Mouse (Mus musculus): Measurements from ENCODE around the gene Srsf10. TPM values are rescaled to one million over a fixed set of nuclear protein-coding genes. Genes with fewer than 3 reads are reported as not detected.

Srsf10 gene
- total RNA-seq, 2 experiments from 2014 or later = 83.8 to 87.8 TPM

DNA sequence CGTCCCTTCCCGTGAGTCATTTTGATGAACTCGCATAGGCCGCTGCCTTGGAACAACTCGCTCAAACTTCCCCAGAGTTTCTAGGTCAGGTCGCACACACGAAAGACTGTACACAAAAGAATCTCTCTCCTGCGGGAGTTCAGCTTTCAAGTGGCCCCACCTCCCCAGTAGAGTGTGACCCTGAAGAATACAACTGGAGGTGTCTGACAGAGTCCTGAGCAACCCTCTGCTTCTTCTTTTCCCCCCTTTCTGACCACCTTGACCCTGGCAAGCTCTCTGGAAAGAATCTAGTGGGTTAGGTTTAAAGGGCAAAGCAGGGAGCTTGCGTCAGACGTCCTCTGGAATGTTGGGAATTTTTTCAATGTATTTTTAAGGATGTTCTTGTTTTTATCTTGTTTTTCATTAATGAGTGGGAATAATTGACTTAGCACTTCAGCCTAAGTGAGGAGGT lies 27.9 kb downstream of the Srsf10 start:
- no peak for DNase-seq (ENCODE audit: low spot score in 2 of 2)

DNA sequence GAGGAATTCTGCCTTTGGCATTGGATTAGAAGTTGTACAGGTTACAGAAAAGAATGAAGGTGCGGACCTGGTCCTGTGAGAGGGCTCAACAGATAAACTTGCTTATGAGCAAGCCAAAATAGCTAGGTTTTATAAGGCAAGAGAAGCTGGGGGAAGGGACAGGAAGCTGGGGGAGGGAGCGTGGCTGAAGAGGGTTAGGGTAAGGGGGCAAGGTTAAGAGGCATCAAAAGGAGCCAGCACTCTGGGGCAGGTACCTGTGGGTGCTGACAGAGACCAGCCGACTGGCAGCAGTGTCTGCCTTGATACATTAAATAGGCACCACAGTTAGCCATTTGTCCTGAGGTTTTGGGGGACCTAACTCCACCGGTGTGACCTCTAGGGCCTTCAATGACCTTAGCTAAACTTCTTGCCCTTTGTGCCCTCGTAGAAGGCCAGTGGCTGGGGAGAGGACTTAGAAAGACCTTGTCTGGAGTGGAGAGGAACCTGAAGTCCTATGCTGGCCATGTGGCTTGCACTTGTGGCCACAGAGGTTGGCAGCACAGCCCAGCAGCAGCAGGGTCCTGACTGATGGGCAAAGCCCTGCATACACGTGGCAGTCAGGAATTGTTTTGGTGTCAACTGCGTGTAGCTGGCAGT lies 28.5 kb downstream of the Srsf10 start:
- no peak for DNase-seq (ENCODE audit: low spot score in 2 of 2)

DNA sequence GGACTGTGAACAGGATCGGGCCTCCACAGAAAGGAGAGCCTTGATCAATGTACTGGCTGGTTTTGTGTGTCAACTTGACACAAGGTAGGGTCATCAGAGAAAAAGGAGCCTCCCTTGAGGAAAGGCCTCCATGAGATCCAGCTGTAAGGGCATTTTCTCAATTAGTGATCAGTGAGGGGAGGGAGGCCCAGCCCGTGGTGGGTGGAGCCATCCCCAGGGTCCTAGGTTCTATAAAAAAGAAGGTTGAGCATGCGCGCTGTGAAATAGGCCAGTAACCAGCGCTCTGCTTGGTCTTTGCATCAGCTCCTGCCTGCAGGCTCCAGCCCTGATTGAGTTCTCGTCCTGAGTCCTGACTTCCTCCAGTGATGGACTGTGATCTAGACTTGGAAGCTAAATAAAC lies 29.0 kb downstream of the Srsf10 start:
- DNase-seq (ENCODE audit: low spot score in 2 of 2) = no peak

DNA sequence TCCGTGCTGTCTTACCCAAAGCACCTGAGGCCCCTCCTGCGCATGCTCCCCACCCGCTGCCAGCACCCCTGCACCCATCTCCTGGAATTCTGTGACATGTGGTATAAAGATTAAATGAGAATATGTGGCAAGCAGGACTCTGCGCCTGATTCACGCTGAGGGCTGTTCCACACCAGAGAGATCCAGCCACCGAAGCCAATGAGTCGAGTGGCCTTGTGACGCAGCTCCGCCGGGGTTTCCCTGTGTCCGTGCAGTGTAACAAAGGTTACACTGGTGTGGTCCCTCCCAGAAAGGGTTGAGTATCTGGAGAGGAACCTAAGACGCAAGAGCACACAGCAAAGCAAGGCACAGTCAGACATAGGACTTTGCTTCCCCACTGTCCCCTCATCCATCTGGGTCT lies 30.1 kb downstream of the Srsf10 start:
- no peak for DNase-seq (ENCODE audit: low spot score in 2 of 2)

DNA sequence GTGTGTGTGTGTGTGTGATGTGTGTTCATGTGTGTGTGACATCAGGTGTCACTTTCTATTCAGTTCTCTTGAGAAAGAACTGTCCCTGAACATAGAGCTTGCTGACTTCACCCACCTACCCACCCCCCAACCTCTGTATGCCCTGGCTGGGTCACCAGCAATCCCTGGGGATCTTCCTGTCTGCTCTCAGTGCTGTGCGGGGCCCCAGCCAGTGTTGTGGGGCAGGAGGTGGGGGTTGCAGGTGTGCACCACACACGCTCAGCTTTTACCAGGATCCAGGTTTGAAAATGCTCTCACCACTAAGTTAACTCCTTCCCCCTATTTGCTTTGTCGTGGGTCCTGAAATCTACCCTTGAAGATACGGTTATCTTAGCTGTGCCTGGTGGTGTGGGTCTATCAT lies 30.6 kb downstream of the Srsf10 start:
- no peak for DNase-seq (ENCODE audit: low spot score in 2 of 2)

DNA sequence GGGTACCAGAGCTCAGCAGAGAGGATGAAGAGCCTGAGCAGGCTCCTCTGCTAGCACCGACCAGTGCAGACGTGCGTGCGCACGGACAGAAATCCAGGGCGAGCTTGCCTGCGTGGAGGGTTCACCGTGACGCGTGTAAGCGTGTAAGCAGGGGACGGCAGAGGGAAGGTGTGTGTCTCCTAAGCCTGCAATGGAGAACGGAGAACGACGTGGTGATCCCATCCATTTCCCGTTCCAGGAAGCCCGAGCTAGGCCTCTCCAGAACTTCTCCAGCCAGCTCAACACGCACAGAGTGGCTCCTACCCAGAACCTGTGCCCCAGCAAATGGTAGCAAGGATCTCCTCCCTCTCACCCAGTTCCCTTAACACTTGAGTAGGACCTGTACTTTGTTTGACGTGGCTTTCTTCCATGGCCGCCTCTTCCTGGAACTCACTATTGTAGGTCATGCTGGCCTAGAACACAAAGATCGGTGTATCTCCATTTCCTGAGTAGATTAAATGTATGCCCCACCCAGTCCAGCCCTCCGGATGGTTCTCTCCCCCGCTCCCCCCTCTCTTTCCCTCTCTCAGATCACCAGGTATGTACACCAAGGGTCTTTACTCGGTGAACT lies 33.0 kb downstream of the Srsf10 start:
- DNase-seq (ENCODE audit: low spot score in 2 of 2) = no peak

DNA sequence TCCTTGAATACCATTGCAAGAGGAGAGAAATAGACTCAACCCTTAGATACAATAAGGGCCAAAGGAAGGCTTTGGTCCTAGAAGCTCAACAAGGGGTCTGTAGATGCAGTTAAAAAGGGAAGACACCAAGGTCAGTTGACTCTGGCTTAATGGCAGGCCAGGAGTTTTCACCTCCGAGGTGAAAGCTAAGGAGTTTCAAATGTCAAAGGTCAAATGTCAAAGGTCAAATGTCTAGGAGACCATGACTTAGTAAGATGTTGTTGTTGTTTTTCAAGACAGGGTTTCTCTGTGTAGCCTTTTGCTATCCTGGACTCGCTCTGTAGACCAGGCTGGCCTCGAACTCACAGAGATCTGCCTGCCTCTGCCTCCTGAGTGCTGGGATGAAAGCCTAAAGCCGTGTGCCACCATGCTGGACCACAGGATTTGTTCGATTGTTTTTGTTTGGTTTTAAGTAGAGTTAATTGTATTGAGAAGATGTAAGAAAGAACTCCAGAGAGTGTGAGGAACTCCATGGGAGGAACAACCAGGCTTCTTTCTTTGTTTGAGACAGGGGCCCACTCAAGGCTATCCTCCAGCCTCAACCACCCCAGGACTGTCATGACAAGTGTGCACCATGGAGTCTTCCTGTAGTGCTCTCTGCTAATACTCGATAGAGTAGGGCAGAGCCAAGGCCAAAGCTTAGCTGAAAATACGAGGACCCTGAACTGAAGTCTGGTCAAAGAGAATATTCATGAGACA lies 33.8 kb downstream of the Srsf10 start:
- DNase-seq (ENCODE audit: low spot score in 2 of 2) = no peak

DNA sequence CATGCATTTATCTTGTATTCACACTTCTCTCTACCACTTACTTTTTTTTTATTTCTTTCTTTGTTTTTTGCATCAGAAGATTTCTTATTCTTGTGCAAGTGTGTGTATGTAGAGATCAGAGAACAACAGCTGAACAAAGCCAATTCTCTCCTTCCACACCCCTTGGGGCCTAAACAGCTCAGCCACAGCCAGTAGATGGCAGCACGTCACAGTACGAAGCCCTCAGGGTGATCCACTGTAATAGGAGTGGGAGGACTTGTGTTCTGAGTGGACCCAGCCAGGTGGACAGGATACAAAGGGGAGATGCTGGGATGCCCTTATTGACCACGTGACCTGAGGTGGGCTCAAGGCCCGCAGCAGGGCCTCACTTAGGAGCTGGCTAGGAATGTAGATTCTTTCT lies 34.3 kb downstream of the Srsf10 start:
- DNase-seq (ENCODE audit: low spot score in 2 of 2) = peak; percentile 46 to 78

DNA sequence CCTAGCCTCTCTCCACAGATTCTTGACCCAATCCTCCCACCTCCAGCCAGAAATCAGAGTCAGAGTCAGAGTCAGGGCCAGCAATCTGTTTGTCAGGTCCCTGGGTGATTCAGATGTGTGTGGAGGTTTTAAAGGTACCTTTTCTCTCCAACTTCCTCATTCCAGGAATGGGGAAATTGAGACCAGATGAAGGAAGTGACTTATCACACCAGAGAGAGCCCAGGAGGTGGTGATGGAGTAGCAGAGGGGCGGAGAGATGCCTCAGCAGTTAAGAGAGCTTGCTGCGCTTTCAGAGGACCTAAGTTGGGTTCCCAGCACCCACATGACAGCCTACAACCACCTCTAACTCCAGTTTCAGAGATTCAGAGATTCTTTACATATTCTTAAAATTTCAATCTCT lies 36.0 kb downstream of the Srsf10 start:
- DNase-seq (ENCODE audit: low spot score in 2 of 2) = no peak

DNA sequence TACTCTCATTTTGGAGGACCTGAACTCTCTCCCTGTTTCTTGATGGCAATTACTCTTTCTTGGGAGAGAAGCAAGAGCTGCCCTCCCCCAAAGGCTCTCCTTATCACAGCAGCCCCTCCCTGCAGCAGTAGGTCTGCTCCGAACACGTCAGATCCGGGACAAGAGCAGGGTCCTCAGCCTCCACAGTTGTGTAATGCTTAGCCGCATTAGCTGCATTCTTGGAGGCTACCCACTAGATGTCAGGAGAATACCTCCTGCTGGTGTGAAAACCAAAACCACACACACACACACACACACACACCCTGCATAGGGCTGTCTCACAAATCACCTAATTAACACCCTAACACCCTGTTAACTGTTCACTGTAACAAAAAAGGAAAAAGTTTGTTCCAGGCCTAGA lies 37.3 kb downstream of the Srsf10 start:
- no peak for DNase-seq (ENCODE audit: low spot score in 2 of 2)

DNA sequence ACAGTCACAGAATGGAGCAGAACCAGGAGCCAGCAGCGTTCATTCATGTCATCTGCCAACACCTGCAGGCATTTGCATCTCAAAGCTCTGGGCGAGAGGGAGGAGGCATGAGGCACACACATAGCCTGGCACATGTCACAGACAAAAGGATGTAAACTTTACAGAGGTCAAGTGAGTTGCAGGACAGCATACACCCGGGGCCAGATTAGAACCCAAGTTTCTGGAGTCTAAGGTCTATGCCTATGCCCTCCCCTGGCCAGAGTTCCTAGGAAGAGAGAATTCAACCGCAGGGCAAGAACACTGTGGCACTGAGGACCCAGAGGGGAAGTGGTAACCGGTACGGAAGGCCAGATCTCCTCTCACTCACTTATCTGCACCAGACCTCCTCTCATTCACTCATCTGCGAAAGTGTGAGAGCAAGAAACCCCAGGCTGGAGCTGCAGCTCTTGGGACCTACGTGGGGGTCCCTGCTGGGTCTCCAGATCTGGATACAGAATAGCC lies 39.6 kb downstream of the Srsf10 start, which contains the start of gene Cnr2:
Cnr2 (plus strand) TSS at position 324 of the 501 bp plus-strand sequence.
- no peak for DNase-seq (ENCODE audit: low spot score in 2 of 2)

DNA sequence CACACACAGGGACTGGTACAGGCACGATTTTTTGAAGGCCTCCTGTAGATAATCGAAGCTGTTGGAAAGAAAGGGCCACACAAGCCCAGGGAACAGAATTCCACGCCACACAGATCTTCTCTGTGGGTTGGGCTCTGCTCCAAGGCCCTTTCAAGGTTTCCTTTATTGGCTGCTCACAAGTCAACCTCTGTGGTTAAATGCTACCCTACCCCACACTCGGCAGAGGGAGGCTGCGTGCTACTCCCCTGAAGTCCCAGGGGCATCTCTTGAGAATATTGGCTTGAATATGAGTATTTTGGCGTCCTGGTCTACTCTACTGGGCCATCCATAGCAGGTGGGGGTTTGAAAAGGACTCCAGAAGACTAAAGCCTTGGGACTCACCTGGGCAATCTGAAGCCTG lies 40.6 kb downstream of the Srsf10 start:
- DNase-seq (ENCODE audit: low spot score in 2 of 2) = no peak

DNA sequence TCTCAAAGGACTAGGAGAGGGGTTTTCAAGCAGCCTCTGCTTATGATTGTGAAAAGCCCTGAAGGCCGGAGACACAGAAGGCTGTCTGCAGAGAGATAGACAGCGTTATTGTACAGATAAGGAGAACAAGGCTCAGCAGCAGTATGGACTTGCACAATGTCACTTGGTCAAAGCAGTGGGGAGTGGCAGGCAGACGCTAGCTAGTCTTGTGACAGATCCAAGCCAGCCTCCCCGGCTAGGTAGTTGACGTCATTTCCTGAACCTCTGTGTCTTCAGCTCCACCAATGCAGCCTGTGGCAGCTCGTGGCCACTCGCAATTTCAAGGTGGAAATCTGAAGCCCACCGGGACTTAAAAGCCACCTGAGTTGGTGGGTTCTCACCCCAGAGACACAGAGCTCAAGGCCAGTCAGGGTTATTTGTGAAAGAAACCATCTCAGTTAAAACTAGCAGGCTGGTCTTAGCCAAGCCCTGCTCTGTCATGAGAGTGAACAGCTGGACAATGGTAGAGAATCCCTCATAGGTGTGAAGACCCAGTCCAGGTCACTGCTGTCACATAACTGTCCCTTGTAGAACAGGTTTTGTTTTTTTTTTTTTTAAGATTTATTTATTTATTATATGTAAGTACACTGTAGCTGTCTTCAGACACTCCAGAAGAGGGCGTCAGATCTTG lies 43.0 kb downstream of the Srsf10 start:
- no peak for DNase-seq (ENCODE audit: low spot score in 2 of 2)

DNA sequence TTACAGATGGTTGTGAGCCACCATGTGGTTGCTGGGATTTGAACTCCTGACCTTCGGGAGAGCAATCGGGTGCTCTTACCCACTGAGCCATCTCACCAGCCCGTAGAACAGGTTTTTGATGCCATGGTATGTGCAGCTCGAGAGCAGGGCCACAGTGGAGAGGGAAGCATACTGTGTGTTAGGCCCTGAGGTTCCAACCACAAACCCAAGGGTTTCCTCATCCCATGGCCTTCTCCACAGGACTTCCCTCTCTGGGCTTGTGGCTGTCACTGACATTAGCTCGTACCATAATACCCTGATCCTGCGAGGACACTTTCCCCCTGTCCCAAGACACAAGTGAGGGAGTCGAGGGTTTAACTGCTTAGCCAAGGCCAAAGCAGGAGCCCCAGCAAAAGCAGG lies 43.5 kb downstream of the Srsf10 start:
- DNase-seq (ENCODE audit: low spot score in 2 of 2) = no peak

DNA sequence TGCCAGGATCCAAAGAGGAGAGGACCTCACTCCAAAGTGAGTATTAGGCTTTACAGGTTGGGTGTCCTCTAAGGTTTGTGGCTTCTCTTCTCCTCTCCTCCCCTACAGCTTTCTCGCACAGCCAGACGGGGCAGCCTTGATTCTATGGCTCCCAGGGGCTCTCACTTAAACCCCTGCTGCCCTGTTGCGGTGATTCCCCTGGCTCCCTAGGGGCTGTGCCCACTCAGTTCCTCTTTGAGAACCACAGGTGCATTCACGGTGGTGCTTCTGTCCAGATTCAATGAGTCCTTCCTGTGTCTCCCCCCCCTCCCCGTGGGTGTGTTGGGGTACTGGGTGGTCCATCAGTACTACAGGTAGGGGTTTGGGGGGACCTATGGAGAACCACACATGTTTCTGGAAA lies 44.5 kb downstream of the Srsf10 start:
- no peak for DNase-seq (ENCODE audit: low spot score in 2 of 2)

DNA sequence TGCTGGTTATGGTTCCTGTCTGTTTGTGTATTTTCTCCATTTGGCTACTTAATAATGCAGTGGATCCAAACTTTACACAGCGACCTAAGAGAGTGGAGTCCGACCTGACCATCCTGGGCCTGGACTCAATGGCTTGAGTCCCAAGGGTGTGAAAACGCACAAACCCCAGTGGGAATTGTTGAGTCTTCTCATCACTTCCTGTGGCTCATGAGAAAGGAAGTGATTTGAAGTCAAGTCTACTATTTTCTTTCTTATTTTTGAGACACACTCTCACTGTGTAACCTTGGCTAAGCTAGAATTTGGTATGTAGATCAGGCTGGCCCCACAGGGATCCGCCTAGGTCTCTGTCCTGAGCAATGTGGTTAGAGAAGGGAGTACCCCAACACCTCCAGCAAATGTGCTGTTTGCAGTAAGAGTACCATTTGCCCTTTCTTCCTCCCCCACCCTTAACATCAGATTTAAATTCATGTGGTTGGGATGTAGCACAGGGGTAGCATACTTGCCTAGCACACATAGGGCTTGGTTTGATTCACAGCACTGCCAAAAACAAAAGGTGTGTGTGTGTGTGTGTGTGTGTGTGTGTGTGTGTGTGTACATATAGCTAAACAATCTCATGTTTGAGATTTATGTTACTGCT lies 47.2 kb downstream of the Srsf10 start:
- DNase-seq (ENCODE audit: low spot score in 2 of 2) = no peak

DNA sequence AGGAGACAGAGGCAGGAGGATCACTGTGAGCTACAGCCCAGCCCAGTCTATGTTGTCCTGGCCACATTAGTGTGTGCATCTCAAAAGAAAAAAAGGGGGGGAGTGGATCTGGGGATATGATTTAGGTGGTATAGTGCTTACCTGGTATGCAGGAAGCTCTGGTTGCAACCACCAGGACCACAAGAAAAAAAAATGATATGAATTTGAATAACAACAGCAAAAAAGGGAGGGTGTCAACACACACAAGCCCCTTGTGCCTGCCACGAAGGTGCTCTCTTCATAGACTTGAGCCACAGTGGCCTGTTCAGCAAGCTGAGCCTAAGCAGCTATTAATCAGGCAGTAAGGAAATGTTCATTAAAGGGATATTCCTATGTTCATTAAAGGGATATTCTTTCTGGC lies 49.3 kb downstream of the Srsf10 start:
- DNase-seq (ENCODE audit: low spot score in 2 of 2) = no peak

DNA sequence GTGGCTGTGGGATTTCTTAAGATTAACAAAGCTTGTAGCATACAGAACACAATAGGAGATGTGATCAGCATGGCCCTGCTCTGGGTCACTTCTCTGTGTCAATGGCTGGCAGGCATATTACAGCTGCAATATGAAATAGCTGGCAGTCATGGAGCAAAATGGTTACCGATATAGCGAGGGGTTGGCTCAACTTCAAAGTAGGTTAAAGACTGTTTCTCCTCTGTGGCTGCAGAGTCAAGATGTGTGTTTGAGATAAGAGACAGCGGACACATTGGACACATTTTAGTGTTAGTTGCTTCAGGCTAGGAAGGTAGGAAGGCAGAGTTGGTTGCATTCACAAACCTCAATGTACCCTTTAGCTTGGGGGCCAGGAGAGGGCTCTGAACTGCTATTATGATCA lies 51.1 kb downstream of the Srsf10 start:
- DNase-seq (ENCODE audit: low spot score in 2 of 2) = no peak

DNA sequence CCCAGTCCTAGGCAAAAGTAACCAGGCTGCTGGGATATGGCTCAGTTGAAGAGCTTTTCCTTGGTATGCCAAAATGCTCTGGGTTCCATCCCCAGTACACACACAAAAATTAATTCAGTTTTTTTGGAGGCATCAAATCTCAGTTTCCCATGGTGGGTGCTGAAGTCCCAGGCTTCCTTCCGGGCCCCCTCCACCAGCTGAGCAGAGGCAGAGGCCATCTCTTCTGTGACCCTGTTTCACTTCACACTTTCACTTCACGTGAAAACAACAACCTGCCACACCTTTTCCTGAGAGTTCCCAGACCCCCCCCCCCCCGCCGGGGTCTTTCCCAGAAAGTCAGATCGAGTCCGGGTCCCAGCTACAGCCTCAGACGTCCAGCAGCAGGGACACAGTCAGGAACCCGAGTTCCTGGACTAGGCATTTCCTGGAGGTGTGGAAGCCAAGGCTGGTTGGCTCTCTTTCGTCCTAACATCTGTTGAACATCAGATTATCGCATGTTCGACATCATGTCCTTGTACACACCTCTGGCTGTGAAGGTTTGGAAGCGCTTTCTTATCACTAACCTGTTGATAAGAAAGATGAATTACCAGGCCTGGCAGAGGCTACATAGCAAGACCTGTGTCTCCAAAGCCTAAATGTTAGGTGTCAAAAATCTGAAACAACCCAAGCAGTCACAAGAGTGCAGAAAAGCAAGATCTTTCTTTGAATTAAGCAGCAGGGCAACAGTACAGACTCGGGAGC lies 53.9 kb downstream of the Srsf10 start:
- DNase-seq (ENCODE audit: low spot score in 2 of 2) = no peak

DNA sequence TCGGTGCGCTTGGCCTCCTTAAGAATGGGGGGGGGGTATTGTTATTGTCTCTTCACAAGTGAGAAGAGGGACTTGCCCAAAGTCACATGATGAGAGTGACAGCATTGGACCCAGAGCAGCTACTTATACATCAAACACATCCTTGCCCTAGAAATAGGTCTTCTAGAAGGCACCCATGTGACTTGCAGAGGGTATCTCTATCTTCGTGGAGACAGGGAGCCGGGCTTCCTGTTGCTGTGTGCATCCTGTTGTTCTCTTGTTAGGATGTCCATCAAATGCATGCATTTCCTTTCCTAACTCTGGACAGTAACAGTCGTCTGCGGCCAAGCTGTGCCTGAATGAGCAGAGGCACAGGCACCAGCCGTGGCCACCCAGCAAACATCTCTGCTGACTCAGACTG lies 56.0 kb downstream of the Srsf10 start:
- no peak for DNase-seq (ENCODE audit: low spot score in 2 of 2)

DNA sequence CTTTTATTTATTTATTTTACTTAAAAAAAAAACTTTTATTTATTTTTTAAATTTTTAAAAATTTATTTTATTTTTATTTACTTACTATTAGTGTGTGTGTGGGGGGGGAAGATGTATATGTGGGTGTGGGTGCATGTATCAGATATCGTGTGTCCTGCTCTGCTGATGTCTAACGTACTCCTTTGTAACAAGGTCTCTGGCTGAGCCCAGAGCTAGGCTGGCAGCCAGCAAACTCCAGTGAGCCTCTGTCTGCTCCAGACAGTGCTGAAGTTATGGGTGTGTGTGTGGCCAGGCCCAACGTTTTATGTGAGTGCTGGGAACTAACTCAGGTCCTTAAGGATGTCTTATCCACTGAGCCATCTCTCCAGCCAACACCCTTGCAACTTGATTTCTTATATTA lies 56.6 kb downstream of the Srsf10 start:
- DNase-seq (ENCODE audit: low spot score in 2 of 2) = no peak

All from layer of hippocampus, adult 18-20 months (tissue).